Mouse (Mus musculus) hindbrain, embryonic 11.5 days (tissue): ENCODE measurements at regions not wholly inside any gene's neighbourhood (a gene's known extent, or its start where the extent isn't known, plus 50 kb on each side); places are given as distances from the start of the nearest gene placed in this dataset.

Experiments
- ATAC-seq: fragments of 200-750 bp; cut with Nextera tagmentation; 2 replicates; pipeline ENCODE4 v1.8.0; 2017; ENCODE audit warnings: mild to moderate bottlenecking, moderate TSS enrichment, moderate library complexity; ENCODE audit not compliant: low FRiP score
- DNase-seq: peaks from one replicate; pipeline ENCODE4 v3.0.0-alpha.2; 2015; ENCODE audit warnings: low spot score
- H3K27ac ChIP-seq: fragments of 300-500 bp; sonication (generic); 2 replicates; pipeline ENCODE4 v1.5.1; 2014; ENCODE audit warnings: mild to moderate bottlenecking, low read depth, low read length
- H3K27me3 ChIP-seq: fragments of 300-500 bp; sonication (generic); 2 replicates; pipeline ENCODE4 v1.6.1; 2014; ENCODE audit warnings: mild to moderate bottlenecking, low read length, moderate library complexity, mixed read lengths; ENCODE audit not compliant: control insufficient read depth, insufficient read depth
- H3K36me3 ChIP-seq: fragments of 300-500 bp; sonication (generic); 2 replicates; pipeline ENCODE4 v1.6.1; 2014; ENCODE audit warnings: mild to moderate bottlenecking, low read length, moderate library complexity, mixed read lengths; ENCODE audit not compliant: control insufficient read depth, insufficient read depth
- H3K4me1 ChIP-seq: fragments of 300-500 bp; sonication (generic); replicated peaks from 2 replicates; pipeline ENCODE4 v1.6.1; 2014; ENCODE audit warnings: low read length, mixed read lengths; ENCODE audit not compliant: control insufficient read depth, insufficient read depth
- H3K4me2 ChIP-seq: fragments of 300-500 bp; sonication (generic); replicated peaks from 2 replicates; pipeline ENCODE4 v1.6.1; 2014; ENCODE audit warnings: mild to moderate bottlenecking, low read depth, low read length
- H3K4me3 ChIP-seq: fragments of 300-500 bp; sonication (generic); 2 replicates; pipeline ENCODE4 v1.5.1; 2014; ENCODE audit warnings: low read depth, low read length
- H3K9ac ChIP-seq: fragments of 300-500 bp; sonication (generic); 2 replicates; pipeline ENCODE4 v1.6.1; 2014; ENCODE audit warnings: low read depth, low read length
- H3K9me3 ChIP-seq: fragments of 300-500 bp; sonication (generic); 2 replicates; pipeline ENCODE4 v1.6.1; 2016; ENCODE audit warnings: low read length; ENCODE audit not compliant: control insufficient read depth
- WGBS: fragments of 180-500 bp; shearing (Covaris S2); extraction: QIAGEN DNeasy Blood & Tissue Kit; methylation state at CpG from one replicate; pipeline ENCODE4 v1.1.7; 2014; 5-methylcytosine and 5-hydroxymethylcytosine counted together

- no peak overlapping the region for H3K4me3 ChIP-seq
- no peak overlapping the region for H3K4me2 ChIP-seq
- no peak overlapping the region for H3K9ac ChIP-seq
- DNase-seq, result no peak
- no peaks in the 10 kb centered on the region for H3K4me1 ChIP-seq
- no peaks in the 10 kb centered on the region for H3K36me3 ChIP-seq
- H3K27me3 ChIP-seq, result no peaks in the 10 kb centered on the region
- no peaks in the 10 kb centered on the region for H3K9me3 ChIP-seq
- WGBS, result 82% methylated on average over 3 of the region's 3 CpGs
- no peak for ATAC-seq
- no peak overlapping the region for H3K27ac ChIP-seq
Observed at GRCm38 (mm10) chr9:79295306-79295705, 423.3 kb downstream of the Col12a1 start.

DNA sequence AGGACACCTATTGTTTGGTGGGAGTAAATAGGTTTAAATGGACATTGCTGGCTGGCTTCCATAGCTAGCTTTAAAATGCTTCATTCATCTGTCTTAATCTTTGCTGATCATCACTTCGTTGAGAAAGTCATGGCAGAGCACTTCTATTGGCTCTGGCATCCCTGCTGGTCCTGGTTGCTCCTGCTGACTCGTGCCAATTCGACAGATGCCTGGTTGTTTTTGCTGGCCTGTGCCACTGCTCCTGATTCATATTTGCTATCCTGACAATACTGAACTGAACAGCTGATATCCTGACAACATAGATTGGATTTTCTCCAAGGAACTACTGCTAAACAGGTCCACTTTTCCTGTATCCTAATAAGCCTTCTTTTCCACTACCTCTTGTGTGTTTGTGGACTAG, 417.1 kb downstream of the Col12a1 start:
- ATAC-seq (no peak), DNase-seq (no peak)
- Histone ChIP-seq H3K4me2 (no peak overlapping the region), H3K36me3 (no peaks in the 10 kb centered on the region), H3K27ac (no peak overlapping the region), H3K4me1 (no peaks in the 10 kb centered on the region), H3K9ac (no peak overlapping the region), H3K9me3 (no peaks in the 10 kb centered on the region), H3K4me3 (no peak overlapping the region), H3K27me3 (no peaks in the 10 kb centered on the region)
- 71% methylated on average over 3 of the region's 3 CpGs for WGBS

DNA sequence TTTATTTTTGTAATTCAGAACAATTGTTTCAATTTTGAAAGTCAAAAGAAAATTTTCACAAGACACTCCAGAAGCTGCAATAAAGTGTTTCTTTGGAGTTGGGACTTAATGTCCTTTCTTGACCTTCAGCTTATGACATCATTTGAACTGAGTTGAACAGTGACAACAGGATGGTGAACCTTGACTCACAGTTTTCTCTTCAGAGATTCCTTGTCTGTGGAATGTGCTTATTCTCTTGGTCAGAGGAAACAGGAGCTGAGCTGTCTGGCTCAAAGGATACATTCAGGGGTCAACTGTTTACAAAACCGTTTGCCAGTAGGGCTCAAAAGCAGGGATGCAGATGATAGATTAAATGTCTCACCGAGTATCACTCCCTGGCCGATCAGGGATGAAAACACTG, 408.0 kb downstream of the Col12a1 start:
- 63% methylated on average over 3 of the region's 3 CpGs for WGBS
- Histone ChIP-seq H3K27me3 (no peaks in the 10 kb centered on the region), H3K9me3 (no peaks in the 10 kb centered on the region), H3K4me3 (no peak overlapping the region), H3K27ac (no peak overlapping the region), H3K36me3 (no peaks in the 10 kb centered on the region), H3K9ac (no peak overlapping the region), H3K4me2 (no peak overlapping the region), H3K4me1 (no peaks in the 10 kb centered on the region)
- ATAC-seq (no peak), DNase-seq (no peak)

DNA sequence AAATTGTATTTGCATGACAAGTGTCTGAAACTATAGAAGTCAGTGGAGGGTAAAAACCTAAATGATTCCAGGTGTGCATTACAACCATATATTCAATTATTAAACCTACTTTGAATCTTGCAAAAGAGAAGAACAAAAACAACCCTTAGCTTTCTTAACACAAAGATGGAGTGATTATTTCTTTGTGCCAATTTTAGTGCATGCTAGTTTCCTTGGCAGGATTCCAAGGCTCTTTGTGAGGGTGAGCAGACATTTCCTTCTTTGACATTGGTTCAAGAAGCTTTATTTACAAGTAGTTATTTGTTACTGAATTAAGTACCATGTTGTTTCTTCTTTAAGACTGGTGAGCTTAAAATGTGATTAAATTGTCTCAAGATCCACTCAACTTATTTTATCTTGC, 401.2 kb downstream of the Col12a1 start:
- Histone ChIP-seq H3K27me3 (no peaks in the 10 kb centered on the region), H3K4me1 (no peaks in the 10 kb centered on the region), H3K9me3 (no peaks in the 10 kb centered on the region), H3K4me3 (no peak overlapping the region), H3K4me2 (no peak overlapping the region), H3K27ac (no peak overlapping the region), H3K9ac (no peak overlapping the region), H3K36me3 (no peaks in the 10 kb centered on the region)
- no peak for ATAC-seq
- DNase-seq, result no peak

- H3K4me3 ChIP-seq, result no peak overlapping the region
- WGBS, result 92% methylated on average over 15 of the region's 15 CpGs
- DNase-seq (no peak), ATAC-seq (no peak)
- no peaks in the 10 kb centered on the region for H3K27me3 ChIP-seq
- no peak overlapping the region for H3K4me2 ChIP-seq
- no peak overlapping the region for H3K27ac ChIP-seq
- H3K4me1 ChIP-seq, result no peaks in the 10 kb centered on the region
- no peaks in the 10 kb centered on the region for H3K9me3 ChIP-seq
- no peak overlapping the region for H3K9ac ChIP-seq
- no peaks in the 10 kb centered on the region for H3K36me3 ChIP-seq
Observed at GRCm38 (mm10) chr9:79346371-79347096, 372.1 kb downstream of the Col12a1 start.

- Histone ChIP-seq H3K4me1 (no peaks in the 10 kb centered on the region), H3K27ac (no peak overlapping the region), H3K36me3 (no peaks in the 10 kb centered on the region), H3K9ac (no peak overlapping the region), H3K27me3 (no peaks in the 10 kb centered on the region), H3K9me3 (no peaks in the 10 kb centered on the region), H3K4me2 (no peak overlapping the region), H3K4me3 (no peak overlapping the region)
- ATAC-seq (no peak), DNase-seq (no peak)
- 97% methylated on average over 2 of the region's 2 CpGs for WGBS
Observed at GRCm38 (mm10) chr9:79392020-79392419, 326.6 kb downstream of the Col12a1 start.

DNA sequence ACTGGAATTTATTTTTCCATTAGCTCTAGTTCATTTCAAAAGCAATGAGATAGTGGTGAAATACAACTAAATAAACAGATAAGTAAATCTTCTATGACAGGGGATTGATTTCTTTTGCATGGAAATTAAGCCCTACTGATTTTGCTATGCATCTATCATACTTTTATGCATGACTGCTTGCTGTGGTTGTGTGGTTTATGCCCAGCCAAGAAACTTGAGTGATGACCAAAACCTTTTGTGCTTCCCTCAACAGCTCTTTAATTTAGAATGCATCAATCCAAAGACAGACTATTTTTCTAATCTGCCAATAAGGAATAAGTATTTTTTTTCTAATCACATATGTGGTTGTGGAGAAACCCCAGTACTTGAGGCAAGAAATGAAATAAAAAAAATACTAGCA, 303.6 kb downstream of the Col12a1 start:
- Histone ChIP-seq H3K36me3 (no peaks in the 10 kb centered on the region), H3K4me3 (no peak overlapping the region), H3K9me3 (no peaks in the 10 kb centered on the region), H3K4me2 (no peak overlapping the region), H3K9ac (no peak overlapping the region), H3K4me1 (no peaks in the 10 kb centered on the region), H3K27me3 (no peaks in the 10 kb centered on the region), H3K27ac (no peak overlapping the region)
- ATAC-seq, result no peak
- no peak for DNase-seq

DNA sequence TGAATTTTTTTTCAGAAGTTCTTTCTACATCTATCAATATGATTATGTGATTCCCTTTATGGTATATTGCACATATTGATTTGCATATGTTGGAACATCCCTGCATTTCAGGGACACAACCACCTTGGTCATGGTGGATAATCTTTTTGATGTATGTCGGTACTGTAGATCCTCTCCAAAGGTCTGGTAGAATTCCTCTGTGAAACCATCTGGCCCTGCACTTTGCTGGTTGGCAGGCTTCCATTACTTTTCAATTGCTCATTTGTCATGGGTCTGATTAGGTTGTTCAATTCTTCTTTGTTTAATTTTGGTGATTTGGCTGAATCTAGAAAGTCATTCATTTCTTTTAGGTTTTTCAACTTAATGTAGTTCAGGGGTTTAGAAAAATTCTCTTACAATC, 288.2 kb downstream of the Col12a1 start:
- DNase-seq (no peak), ATAC-seq (no peak)
- H3K4me3 ChIP-seq, result no peak overlapping the region
- no peaks in the 10 kb centered on the region for H3K4me1 ChIP-seq
- H3K4me2 ChIP-seq, result no peak overlapping the region
- no peaks in the 10 kb centered on the region for H3K9me3 ChIP-seq
- no peak overlapping the region for H3K9ac ChIP-seq
- WGBS, result 76% methylated on average over 1 of the region's 1 CpGs
- no peak overlapping the region for H3K27ac ChIP-seq
- no peaks in the 10 kb centered on the region for H3K27me3 ChIP-seq
- no peaks in the 10 kb centered on the region for H3K36me3 ChIP-seq

- ATAC-seq (no peak), DNase-seq (no peak)
- H3K4me3 ChIP-seq, result no peak overlapping the region
- no peak overlapping the region for H3K9ac ChIP-seq
- H3K9me3 ChIP-seq, result no peaks in the 10 kb centered on the region
- no peaks in the 10 kb centered on the region for H3K27me3 ChIP-seq
- no peak overlapping the region for H3K4me2 ChIP-seq
- H3K36me3 ChIP-seq, result no peaks in the 10 kb centered on the region
- H3K4me1 ChIP-seq, result no peaks in the 10 kb centered on the region
- WGBS, result 87% methylated on average over 3 of the region's 3 CpGs
- H3K27ac ChIP-seq, result no peak overlapping the region
Observed at GRCm38 (mm10) chr9:79437636-79438035, 281.0 kb downstream of the Col12a1 start.
